Mouse (Mus musculus) thymus, postnatal 14 days (tissue): ENCODE measurements around the gene Slc9a3r1.

Experiments used
- DNase-seq: peaks from one replicate; pipeline ENCODE4 v3.0.0; 2021

The Slc9a3r1 gene

GRCm38 (mm10) chr11:115228430-115228829 lies 65.3 kb downstream of the Slc9a3r1 start:
- no peak for DNase-seq

GRCm38 (mm10) chr11:115229021-115229930 lies 66.1 kb downstream of the Slc9a3r1 start:
- no peak for DNase-seq
